Mouse (Mus musculus) CD4-positive helper T cell, adult 2 months (primary cell): ENCODE measurements around the gene Zbtb11.
A peak's percentile ranks its signal among the peaks of the same experiment; 100 is the strongest.

Source experiments
- DNase-seq: peaks from one replicate; pipeline ENCODE4 v3.0.0-alpha.2; 2012; ENCODE audit warnings: low read depth, missing footprints, low spot score

Gene Zbtb11

DNA sequence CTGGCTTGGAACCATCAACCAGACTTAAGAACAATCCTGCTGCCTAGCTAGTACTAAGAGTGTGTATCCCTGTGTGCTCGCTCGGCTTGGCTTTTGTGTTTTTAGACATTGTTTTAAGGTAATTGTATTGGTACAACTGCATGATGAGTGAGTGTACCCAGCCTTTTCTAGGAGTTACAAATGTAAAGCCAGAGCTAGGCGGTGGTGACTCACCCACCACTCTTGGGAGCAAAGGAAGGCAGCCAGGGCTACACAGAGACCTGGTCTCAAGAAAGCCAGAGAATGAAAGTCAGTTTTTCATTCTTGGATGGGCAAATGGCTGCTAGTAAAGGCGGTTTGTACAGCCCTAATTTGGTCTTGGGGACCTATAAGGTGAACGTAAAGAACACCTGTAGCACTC, 3.3 kb upstream of the Zbtb11 start:
- DNase-seq = no peak

DNA sequence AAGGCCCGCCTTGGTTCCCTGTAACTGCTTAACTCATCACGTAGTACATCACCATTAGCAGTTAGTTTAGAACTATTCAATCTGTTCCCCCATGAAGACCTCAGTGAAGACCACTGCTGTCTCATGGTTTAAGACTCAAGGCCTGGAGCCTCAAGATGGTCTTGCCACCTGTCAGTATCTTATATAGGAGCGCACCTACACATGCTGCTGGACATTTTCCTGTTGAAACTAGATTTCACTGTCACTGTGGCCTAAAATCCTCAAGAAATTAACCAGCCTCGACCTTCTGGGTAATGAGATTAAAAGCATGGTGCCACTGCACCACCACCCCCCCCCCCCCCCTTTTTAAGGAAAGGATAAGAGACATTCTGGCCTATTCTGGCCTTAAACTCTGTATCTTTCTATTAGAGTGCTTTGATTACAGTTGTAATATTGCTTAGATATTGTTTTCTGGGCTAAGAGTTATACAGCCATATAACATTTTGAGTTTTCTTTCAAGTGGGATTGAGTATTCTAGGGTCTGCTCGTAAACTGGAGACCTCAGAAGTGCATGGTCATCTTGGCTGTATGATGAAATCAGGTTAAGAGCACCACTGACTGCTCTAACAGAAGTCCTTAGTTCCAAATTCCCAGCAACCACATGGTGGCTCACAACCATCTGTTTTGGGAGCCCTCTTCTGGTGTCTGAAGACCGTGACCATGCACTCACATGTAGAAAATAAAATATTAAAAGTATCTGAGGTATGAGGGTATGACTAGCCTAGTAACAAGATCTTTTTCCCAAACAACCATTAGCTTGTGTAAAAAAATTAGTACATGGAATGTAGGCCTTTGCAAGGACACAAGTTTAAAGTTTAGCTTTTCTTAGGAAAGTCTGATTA, 1.7 kb upstream of the Zbtb11 start:
- no peak for DNase-seq

DNA sequence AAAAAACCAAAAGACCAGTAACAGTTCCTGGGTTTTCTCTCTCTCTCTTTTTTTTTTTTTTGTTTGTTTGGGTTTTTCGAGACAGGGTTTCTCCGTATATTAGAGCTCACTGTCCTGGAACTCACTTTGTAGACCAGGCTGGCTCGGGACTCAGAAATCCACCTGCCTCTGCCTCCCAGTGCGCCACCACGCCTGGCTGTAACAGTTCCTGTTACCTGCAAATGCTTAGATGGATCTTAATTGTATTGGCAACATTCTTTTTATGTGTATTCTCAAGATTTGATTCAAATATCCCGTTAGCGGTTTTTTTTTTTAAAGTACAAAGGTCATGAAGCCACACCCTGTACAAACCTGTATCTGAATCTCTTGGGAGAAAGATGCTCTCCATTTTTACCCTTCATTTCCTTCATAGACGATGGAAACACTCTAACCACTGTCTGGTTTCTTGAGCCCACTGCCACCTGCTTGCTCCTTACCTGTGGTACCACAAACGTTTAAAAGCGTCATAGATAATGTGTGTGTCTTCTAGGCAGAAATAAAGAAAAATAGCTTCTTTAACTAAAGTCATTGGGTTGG, 969 bp upstream of the Zbtb11 start:
- DNase-seq = peak; percentile 57

DNA sequence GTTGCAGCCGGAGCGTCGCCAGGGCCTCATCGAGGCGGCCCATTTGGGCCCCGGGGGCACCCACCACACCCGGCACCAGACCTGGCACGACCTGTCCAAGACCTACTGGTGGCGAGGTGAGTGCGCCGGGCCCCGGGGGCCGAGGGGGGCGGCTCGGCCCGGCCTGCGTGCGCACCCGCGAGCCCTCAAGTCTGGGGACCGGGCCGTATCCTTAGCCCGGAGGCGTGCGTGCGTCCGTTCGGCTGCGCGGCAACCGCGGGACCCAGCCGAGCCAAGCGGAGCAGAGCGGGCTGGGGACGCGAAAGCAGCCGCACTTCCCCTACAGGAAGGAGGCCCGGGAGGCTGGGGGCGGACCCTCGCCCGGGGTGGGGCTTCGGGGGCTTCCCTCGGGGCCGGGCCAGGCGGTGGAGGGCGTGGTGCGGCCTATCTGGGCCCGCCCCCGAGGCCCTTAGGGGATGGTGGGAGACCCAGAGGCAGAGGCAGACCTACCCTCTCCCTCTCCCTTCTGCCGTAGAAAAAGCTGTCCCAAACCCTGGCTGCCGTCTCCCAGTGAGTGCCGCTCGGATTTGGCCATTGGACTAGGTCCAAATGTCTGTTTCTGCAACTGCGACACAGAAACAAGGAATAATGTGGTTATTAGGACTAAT, 696 bp downstream of the Zbtb11 start:
- peak; percentile 92 for DNase-seq

DNA sequence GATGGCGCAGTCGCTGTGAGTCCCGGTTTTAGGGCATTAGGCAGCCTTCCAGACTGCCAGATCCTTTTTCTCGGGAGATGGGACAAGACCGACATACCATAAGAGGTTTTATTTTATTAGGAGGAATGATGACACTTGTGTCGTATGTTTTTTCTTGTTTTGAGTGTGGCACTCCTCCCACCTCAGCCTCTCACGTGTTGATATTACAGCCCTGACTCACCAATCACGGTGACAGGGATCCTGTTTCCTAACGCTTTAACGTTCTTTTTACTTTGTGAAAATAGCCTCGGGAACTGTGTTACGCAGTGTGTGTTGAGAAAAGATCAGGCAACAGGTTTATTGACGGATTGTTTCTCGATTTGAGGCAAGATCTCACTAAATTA, 1.2 kb downstream of the Zbtb11 start:
- DNase-seq = peak; percentile 76

DNA sequence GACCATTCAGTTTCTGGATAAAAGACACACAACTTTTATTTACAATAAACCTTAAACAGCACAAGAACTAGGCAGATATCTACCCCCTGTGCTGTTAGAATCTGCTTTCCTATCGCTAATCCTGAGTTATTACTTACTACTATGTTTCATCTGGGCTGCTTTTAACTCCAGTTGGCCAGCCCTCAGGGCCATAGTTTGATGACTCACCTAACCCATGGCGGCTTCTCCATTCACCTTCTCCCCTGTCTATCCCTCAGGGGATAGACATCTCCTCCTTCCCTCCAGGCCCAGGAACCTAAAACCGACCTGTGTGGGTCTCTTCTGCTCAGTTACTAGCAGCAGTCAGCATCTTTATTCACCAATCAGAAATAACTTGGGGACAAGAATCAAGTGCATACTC, 12.3 kb downstream of the Zbtb11 start:
- DNase-seq = no peak

DNA sequence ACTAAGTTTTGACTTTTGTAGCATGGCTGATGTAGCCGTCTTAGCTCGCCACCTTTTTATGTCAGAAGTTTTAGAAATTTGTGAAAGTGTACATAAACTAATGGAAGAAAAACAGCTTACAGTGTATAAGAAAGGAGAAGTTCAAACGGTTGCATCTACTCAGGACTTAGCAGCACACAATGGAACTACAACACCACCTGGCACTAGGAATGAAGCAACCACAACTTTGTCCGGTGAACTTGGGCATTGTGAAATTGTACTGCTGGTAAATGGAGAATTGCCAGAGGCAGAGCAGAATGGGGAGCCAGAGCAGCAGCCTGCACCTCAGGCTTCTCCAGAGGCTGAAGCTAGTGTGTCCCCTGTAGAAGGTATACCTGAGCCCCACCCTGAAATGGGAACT, 16.6 kb downstream of the Zbtb11 start:
- DNase-seq = no peak

DNA sequence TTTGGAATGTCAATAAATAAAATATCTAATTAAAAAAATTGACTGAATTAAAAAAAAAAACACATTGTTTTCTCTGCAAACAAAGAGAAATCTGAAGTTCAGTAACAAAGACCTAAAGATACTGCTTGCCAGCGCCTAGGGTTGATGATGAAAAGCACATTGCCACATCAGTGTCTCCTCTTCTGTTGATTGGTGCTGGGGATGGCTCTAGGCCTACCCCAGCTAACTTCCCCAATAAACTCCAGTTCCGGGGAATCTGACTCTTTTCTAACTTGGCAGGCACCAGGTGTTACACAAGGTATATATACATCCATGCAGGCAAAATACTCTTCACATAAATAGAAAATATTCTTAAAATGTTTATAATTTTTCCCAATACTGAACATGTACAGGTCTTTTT, 20.6 kb downstream of the Zbtb11 start:
- no peak for DNase-seq

DNA sequence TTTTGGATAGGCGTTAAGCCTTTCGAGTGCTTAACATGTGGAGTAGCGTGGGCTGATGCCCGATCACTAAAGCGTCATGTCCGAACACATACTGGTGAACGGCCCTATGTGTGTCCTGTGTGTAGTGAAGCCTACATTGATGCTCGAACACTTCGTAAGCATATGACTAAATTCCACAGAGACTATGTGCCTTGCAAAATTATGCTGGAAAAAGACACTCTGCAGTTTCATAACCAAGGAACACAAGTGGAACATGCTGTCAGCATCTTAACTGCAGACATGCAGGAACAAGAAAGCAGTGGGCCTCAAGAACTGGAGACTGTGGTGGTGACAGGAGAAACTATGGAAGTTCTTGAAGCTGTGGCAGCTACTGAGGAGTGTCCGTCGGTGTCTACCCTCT, 33.1 kb downstream of the Zbtb11 start:
- DNase-seq = no peak

DNA sequence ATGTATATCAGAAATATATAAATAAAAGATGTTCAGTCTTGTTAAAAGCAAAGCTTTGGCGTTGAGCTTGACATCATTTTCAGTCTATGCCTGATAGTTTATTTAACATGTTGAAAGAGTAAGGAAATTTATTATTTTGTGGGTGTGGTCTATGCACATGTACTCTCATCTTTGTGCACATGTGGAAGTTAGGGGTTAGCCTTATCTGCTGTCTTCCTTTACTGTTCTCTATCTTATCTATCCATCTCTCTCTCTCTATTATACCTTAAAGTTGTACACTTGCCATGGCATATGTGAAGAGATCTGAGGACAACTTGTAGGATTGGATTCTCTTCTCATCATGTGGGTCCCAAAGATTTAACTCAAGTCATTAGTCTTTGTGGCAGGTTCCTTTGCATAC, 35.2 kb downstream of the Zbtb11 start:
- no peak for DNase-seq

DNA sequence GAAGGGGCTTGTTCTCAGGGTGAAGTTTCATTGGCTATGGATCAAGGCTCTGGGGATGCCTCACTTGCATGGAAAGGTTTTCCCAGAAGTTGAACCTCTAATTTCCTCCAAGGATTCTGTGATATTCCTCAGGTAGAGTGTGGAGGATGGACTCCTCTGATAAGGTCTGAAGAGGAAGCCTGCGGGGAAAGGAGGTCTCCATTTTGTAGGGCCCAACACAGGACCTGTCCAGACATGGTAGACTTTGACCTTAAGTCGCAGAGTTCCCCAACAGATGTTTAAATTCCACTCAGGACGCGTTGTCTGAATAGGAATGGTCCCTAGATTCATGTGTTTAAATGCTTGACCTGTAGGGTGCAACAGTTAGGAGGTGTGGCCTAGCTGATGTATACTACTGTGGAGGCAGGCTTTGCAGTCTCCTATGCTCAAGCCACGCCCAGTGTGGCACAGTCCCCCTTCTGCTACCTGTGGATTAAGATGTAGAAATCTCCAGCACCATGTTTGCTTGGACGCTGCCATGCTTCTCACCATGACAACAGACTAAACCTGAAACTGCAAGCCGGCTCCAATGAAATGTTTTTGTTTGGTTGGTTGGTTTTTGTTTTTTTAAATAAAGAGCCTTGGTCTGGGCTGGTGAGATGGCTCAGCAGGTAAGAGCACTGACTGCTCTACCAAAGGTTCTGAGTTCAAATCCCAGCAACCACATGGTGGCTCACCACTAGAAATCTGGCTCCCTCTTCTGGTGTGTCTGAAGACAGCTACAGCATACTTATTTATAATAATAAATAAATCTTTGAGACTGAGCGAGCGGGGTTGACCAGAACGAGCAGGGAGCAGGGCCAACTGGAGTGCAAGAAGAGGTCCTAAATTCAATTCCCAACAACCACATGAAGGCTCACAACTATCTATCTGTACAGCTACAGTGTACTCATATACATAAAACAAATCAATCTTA, 39.4 kb downstream of the Zbtb11 start:
- no peak for DNase-seq

DNA sequence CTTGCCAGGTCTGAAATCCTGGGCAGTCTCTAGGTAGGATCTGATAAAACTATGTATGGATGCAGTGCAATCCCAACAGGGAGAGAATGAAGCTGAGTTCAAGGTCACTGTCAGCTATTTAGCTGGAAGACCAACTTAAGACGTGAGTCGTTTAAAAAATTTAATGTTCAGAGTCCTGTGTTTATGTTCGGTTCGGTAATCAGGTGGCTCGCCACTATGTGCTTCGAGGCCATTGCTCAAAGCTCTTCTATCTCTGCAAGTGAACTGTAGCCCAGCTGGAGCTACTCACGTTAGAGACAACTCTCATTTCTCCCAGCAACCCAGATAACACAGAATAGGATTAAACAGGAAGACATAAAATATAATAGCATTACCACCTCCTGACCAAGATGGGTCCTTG, 40.4 kb downstream of the Zbtb11 start:
- no peak for DNase-seq

DNA sequence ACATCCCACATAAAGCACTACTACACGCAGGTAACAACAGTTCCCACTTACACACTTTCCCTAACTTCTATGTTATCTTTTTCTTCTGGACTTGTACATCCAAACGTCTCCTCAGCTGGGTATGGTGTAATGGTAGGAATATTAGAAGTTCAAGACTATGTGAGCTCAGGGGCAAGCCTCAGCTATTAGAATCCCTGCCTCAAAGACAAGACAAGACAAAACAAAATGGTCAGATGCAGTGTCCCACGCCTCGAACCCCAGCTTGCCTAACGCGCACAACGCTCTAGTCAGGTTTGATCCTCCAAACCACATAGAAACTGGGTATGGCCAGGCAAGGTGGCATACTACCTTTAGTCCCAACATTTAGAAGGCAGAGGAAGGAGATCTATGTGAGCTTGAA, 46.0 kb downstream of the Zbtb11 start:
- no peak for DNase-seq

DNA sequence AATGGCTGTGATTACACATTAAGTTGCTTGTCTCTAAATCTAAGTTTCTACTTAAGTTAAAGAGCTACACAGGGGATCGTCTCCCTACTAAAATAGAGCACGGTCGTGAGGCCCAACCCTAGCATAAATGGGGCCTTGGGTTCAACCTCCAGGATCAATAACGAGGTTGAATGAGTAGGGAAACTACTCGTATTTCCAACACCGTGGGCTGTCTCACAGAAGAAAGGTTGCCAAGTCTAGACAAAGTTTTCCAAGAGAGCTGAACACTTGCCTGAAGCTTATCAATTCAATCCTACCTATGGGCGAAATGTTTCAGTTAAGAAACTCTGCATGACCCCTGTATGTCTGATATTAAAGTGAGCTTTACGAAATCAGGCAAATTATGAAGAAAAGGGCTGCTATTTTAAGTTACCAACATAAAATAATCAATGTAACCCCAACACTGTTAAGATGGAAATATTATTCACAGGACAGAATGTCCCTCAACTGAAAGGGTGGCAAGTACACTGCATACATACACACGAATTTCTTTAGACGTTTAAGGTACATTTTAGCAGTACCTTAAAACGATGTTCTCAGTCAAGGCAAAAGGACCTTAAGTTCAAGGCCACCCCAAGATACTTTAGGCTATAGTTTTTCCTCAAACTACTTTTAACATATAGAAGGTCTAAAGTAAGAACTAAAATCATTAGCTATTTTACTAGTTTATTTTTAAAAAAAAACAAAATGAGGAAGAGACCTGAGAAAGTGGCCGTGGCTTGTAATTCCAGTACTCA, 54.4 kb downstream of the Zbtb11 start:
- DNase-seq = no peak

DNA sequence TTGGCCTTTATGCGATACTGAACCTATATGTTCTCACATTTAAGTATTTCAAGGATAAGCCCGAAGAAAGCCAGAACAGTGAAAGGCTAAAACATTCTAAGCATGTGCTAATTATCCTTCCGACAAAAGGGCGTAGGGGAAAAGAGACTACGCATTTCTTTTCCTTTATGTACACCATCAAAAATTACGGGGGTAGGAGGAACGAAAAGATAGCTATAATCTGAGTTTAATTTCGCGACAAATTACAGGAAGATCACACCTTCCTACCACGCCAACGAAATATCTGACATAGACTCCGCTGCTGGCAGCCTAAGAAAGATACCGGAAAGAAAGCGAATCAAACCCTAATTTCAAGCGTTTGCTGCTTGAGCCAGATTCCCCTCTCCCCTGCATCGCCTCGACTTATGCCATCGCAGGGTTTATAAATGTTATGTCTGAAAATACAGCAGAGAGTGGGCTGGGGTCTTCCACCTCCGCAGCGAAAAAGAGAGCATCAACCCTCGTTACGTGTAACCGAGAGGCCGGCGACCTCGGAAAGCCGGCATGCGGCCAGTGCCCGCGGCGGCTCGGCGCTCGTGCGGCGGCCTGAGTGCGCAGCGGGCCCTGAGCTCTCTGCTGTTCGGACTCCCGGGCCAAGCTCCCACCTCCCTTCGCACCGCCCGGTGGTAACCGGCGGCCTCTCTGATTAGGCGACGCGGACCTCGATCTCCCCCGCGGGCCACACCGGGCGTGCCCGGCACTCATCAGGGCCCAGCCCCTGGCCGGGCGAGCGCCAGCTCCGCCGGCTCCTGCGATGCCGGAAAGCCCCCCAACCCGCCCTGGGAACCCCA, 55.3 kb downstream of the Zbtb11 start:
- DNase-seq = no peak

DNA sequence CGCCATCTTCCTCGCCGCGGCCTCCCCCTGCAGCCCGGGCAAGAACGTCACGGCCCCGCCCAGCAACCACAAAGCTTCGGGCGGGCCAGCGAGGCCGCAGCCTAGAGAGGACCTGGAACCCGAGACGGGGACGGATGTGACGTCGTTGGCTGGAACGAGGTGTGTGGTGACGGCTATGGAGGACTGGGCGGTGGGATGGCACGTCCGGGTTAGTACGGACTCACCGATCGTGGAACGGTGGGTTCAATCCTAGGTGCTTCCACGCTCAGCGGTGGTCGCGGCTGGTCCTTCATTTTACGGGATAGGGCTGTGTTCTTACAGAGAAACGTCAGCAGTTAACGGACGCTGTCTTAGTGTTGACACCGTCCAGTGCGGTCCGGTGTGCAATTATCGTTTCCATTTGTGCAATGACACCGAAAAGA, 56.0 kb downstream of the Zbtb11 start, which contains the start of gene Pcnp:
Gene Pcnp (minus strand): TSS at position 79 of the 422 bp plus-strand sequence.
- peak; percentile 98 for DNase-seq

DNA sequence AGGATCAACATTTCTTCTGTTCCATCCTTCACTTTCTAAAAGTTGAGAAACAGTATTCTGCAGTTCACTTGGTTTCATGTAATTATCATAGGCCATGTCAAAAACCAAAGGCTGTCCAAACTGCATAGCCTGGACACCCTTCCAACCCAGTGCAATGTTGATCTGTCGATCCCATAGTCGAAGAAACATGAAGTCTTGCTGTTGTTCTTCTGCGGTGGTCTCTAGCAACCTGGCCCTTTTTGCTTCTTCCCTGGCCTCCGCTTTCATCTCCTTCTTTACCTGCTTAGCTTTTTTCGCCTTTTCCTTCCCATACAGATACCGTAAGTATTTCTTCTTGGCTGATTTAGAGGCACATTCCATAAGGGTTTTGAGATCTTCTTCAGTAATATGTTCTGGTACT, 60.9 kb downstream of the Zbtb11 start:
- no peak for DNase-seq

DNA sequence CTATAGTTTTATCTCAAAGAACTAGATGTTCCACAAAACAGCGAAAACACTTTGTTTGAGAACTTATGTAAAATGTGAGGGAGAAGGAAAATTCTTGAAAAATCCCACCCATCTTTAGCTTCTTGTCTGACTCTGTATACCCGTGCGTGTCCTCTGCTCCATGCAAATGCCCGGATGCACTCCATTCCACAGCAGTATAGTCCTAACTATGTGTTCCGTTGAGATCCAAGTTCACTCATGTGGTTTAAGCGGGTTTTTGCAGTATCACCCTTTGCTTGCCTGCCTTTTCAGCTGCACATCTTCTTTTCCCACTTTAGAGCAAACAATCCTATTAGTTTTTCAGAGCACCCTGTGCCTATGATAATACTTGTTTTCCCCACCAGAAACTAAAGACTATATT, 62.8 kb downstream of the Zbtb11 start:
- DNase-seq = no peak

DNA sequence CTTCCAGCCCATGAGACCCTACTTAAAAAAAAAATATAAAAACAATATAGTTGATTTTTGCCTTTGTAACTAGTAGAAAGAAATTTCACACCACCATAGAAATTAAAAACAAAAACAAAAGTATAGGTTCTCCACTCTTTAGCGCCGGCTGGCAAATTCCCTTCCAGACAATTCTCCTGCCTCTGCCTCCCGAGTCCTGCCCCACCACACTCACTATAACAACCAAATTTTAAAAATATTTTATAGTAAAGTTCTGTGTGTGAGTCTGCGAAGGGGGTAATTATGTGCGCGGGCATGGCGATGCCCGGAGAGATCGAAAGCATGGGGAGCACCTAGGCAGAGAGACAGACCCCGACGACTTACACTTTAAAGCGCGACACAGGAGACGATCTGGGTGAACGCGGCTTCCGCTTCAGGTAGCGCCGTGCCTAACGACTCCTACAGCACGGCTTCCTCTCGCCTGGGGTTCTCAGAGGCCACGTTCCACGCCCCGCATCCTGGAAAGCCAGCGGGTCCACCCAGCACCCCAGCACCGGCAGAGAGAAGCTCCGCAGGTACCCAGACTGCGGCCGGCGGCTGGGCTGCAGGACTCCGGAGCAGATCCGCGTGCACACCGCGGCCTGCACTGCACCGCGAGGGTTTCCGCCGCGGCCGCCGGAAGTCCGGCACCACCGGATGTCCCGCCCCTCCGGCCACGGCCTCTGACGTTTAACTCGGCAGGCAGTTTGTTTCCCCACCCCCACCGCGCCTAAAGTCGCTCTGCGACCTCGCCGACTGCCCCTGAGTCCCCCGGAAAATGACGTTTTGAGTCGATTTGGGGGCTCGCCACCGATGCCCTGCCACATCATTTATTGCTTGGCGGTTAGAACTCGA, 63.7 kb downstream of the Zbtb11 start, which contains the start of gene Trmt10c:
Gene Trmt10c (minus strand): TSS at position 682 of the 873 bp plus-strand sequence.
- DNase-seq = peak; percentile 92
